Mouse (Mus musculus) neural tube, embryonic 14.5 days (tissue): ENCODE measurements at regions not wholly inside any gene's neighbourhood (a gene's known extent, or its start where the extent isn't known, plus 50 kb on each side); places are given as distances from the start of the nearest gene placed in this dataset.

Source experiments
- ATAC-seq: fragments of 200-750 bp; cut with Nextera tagmentation; 2 replicates; pipeline ENCODE4 v1.8.0; 2017; ENCODE audit warnings: low read depth, mild to moderate bottlenecking, moderate TSS enrichment, moderate library complexity
- H3K27ac ChIP-seq: fragments of 300-500 bp; sonication (generic); 2 replicates; pipeline ENCODE4 v1.5.1; 2014; ENCODE audit warnings: low read depth, mild to moderate bottlenecking, control low read depth, low read length, moderate library complexity, mixed read lengths
- H3K27me3 ChIP-seq: fragments of 300-500 bp; sonication (generic); 2 replicates; pipeline ENCODE4 v1.6.1; 2014; ENCODE audit warnings: low read length; ENCODE audit not compliant: control insufficient read depth, insufficient read depth
- H3K36me3 ChIP-seq: fragments of 300-500 bp; sonication (generic); 2 replicates; pipeline ENCODE4 v1.6.1; 2014; ENCODE audit warnings: low read length, mixed read lengths; ENCODE audit not compliant: control insufficient read depth, insufficient read depth
- H3K4me1 ChIP-seq: fragments of 300-500 bp; sonication (generic); 2 replicates; pipeline ENCODE4 v1.6.1; 2014; ENCODE audit warnings: low read length; ENCODE audit not compliant: control insufficient read depth, insufficient read depth
- H3K4me2 ChIP-seq: fragments of 300-500 bp; sonication (generic); 2 replicates; pipeline ENCODE4 v1.6.1; 2014; ENCODE audit warnings: mild to moderate bottlenecking, low read depth, low read length, control low read depth
- H3K4me3 ChIP-seq: fragments of 300-500 bp; sonication (generic); 2 replicates; pipeline ENCODE4 v1.5.1; 2014; ENCODE audit warnings: low read depth, low read length, control low read depth, mixed read lengths
- H3K9ac ChIP-seq: fragments of 300-500 bp; sonication (generic); replicated peaks from 2 replicates; pipeline ENCODE4 v1.6.1; 2014; ENCODE audit warnings: low read depth, mild to moderate bottlenecking, control low read depth, low read length, mixed read lengths
- H3K9me3 ChIP-seq: fragments of 300-500 bp; sonication (generic); 2 replicates; pipeline ENCODE4 v1.6.1; 2016; ENCODE audit warnings: low read length; ENCODE audit not compliant: control insufficient read depth
- WGBS: fragments of 180-500 bp; shearing (Covaris S2); extraction: QIAGEN DNeasy Blood & Tissue Kit; methylation state at CpG from one replicate; pipeline ENCODE4 v1.1.7; 2014; 5-methylcytosine and 5-hydroxymethylcytosine counted together

DNA sequence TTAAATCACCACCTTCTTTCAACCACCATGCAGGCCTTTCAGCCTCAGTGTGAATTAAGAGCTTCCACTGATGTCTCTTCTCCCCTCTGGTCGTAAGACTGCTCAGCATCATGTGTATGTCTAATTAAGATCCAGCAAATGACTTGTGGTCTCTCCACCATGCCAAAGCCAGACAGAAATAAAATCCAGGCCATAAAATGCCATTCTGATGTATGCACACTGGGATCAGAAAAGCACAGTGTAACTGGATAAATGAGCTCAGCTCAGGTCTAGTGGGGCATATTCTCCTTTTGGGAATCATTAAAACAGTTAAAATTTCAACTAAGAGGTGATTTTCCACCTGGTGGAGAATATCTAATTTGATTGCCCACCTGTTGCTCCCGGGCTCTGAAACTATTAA lies 136.5 kb downstream of the Slc5a7 start:
- WGBS, result 62% methylated on average over 2 of the region's 2 CpGs
- peak; percentile 76 for ATAC-seq

DNA sequence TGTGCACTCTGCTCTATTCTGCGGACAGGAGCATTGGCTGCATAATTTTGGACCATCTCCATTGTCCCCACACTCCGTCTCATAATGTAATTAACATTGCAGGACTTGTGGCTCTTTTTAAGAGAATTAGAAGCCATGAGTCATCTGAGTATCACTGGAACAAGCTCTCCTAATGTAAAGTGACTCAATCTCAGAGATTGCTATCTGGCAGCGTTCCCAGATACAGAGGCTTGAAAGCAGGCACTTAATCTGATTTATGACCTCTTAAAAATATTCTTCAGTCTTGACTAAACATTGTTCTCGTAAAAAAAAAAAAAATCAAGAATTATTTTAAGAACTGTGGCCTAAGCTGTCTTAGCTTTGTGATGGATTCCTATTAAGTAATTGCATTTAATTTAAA lies 140.1 kb downstream of the Slc5a7 start:
- H3K9ac ChIP-seq, result no peak overlapping the region
- peak; percentile 72; the same call in 1 of the 2 replicates for ATAC-seq
- 39% methylated on average over 4 of the region's 4 CpGs for WGBS

More for the DNA sequence above, 136.5 kb downstream of the Slc5a7 start:
- Histone ChIP-seq H3K9me3 (no peaks in the 10 kb centered on the region), H3K4me2 (no peak overlapping the region), H3K4me1 (no peaks in the 10 kb centered on the region), H3K27me3 (no peaks in the 10 kb centered on the region), H3K9ac (no peak overlapping the region), H3K4me3 (no peak overlapping the region), H3K27ac (no peak overlapping the region), H3K36me3 (no peaks in the 10 kb centered on the region)

DNA sequence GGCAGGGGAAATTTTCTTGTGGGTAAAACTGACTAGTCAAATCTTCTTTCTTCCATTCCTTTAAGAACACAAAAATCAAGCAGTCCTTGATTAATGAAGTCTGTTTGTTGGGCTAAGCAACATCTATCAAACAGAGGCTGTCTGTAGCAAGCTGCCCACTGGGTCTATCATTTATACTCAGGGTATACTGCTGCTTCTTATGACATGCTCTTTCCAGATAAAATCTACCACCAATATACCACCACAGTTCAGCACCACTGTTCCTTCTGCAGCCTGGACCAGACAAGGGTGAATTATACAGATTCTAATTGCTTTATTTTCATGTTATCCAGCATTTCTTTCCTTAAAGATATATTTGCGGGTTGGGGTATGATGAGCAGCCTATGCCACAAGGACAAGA lies 140.5 kb downstream of the Slc5a7 start:
- H3K4me2 ChIP-seq, result no peak overlapping the region
- 96% methylated on average over 1 of the region's 1 CpGs for WGBS
- H3K27me3 ChIP-seq, result no peaks in the 10 kb centered on the region
- H3K27ac ChIP-seq, result no peak overlapping the region
- H3K9me3 ChIP-seq, result no peaks in the 10 kb centered on the region
- peak; percentile 26; the same call in 1 of the 2 replicates for ATAC-seq
- no peak overlapping the region for H3K4me3 ChIP-seq
- no peaks in the 10 kb centered on the region for H3K36me3 ChIP-seq
- no peak overlapping the region for H3K9ac ChIP-seq
- H3K4me1 ChIP-seq, result no peaks in the 10 kb centered on the region

More for the DNA sequence above, 140.1 kb downstream of the Slc5a7 start:
- H3K27me3 ChIP-seq, result no peaks in the 10 kb centered on the region
- H3K4me2 ChIP-seq, result no peak overlapping the region
- no peak overlapping the region for H3K27ac ChIP-seq
- H3K4me3 ChIP-seq, result no peak overlapping the region
- no peaks in the 10 kb centered on the region for H3K4me1 ChIP-seq
- H3K9me3 ChIP-seq, result no peaks in the 10 kb centered on the region
- H3K36me3 ChIP-seq, result no peaks in the 10 kb centered on the region

DNA sequence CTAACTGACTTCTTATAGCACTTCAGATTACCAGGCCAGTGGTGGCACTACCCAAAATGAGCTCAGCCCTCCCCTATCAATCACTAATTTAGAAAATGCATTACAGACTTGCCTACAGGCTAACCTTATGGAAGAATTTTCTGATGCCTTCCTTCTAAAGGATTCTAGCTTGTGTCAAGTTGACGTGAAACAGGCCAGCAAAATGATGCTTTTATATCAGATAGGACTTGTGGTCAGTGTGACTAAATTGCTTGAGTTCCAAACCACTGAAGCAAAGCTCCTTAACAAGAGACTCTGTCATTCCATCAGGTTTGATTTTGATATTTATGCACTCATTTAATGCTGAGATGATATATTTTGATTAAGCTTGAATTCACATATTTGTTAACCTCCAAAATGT lies 143.0 kb downstream of the Slc5a7 start:
- Histone ChIP-seq H3K27ac (no peak overlapping the region), H3K9ac (no peak overlapping the region), H3K9me3 (no peaks in the 10 kb centered on the region), H3K4me2 (no peak overlapping the region), H3K4me1 (no peaks in the 10 kb centered on the region), H3K36me3 (no peaks in the 10 kb centered on the region), H3K4me3 (no peak overlapping the region), H3K27me3 (no peaks in the 10 kb centered on the region)
- WGBS, result 89% methylated on average over 1 of the region's 1 CpGs
- no peak for ATAC-seq

DNA sequence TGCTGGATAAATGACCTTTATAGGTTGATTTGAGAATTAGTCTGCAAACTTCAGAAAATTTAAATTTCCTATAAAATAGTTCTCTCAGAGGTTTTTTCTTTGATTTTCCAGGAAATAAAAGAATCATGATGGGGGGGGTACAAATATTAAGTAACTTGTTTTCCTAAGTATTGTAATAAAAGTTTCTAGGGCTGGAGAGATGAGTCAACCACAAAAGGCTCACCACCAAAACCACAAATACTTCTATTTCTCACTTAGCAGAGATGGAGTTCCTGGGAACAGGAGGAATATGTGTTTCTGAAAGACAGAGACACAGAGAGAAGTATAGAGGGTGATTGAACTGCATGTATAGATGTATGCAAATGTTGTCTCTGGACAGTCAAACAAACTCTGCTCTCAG lies 144.3 kb downstream of the Slc5a7 start:
- Histone ChIP-seq H3K27ac (no peak overlapping the region), H3K27me3 (no peaks in the 10 kb centered on the region), H3K9ac (no peak overlapping the region), H3K9me3 (no peaks in the 10 kb centered on the region), H3K4me1 (no peaks in the 10 kb centered on the region), H3K36me3 (no peaks in the 10 kb centered on the region), H3K4me2 (no peak overlapping the region), H3K4me3 (no peak overlapping the region)
- no peak for ATAC-seq
